Mouse (Mus musculus): ENCODE data around the gene C8a. TPM values are rescaled to one million over a fixed set of nuclear protein-coding genes. Genes with fewer than 3 reads are reported as not detected.

C8a gene
- polyA plus RNA-seq, 1 experiment from 2014 or later, result not detected

DNA sequence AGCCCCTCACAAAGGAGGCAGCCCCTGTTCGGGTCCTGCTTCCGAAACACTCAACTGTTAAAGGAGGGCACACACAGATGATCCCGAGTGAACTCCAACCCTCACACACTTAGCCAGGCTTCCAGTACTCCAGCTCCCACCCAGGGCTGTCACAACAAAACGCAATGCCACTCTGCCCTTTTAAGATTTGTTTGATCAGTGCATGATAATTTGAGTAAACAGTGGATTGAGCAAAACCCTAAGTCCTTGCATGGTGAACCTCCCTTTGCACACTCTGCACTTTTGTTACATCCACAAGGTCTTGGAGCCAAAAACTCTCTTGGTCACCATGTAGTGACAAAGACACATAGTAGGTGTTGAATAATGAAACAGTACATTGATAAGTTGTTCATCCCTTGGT, 72.1 kb downstream of the C8a start:
- Histone ChIP-seq H3K4me1 (no peaks in the 10 kb centered on the region), H3K4me3 (no peak overlapping the region), H3K36me3 (no peaks in the 10 kb centered on the region), H3K4me2 (replicated peaks) (no peak overlapping the region), H3K9ac (replicated peaks) (no peak overlapping the region), H3K27ac (replicated peaks) (no peak overlapping the region), H3K9me3 (no peaks in the 10 kb centered on the region), H3K27me3 (no peaks in the 10 kb centered on the region; the same call in 1 of the 2 replicates)
- ATAC-seq (ENCODE audit: low FRiP score, low read depth), result no peak
- WGBS, result 83% methylated on average over 4 of the region's 4 CpGs

DNA sequence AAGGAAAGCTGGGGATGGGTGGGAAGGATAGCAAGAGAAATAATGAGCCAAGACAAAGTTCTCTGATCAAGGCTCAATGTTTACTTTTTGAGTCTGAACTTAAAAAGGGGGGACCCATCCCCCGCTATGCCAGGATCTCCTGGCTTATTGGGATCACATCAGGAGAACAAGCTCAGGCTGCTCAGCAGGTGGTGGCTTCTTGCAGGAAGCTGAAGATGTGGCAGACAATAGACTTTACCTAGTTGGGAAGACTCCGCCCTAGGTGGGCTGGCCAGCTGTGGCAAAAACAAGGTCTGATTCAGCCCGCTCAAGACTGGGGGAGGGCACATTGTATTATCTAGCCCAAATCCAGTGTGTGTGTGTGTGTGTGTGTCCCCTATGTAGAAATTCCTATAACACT, 74.6 kb downstream of the C8a start:
- WGBS, result 88% methylated on average over 3 of the region's 3 CpGs
- no peak overlapping the region for H3K27ac ChIP-seq (replicated peaks)
- H3K4me3 ChIP-seq, result no peak overlapping the region
- H3K4me2 ChIP-seq (replicated peaks), result no peak overlapping the region
- no peaks in the 10 kb centered on the region for H3K9me3 ChIP-seq
- H3K36me3 ChIP-seq, result no peaks in the 10 kb centered on the region
- no peaks in the 10 kb centered on the region; the same call in 1 of the 2 replicates for H3K4me1 ChIP-seq
- no peaks in the 10 kb centered on the region; the same call in 1 of the 2 replicates for H3K27me3 ChIP-seq
- no peak overlapping the region for H3K9ac ChIP-seq (replicated peaks)
- no peak for ATAC-seq (ENCODE audit: low FRiP score, low read depth)

DNA sequence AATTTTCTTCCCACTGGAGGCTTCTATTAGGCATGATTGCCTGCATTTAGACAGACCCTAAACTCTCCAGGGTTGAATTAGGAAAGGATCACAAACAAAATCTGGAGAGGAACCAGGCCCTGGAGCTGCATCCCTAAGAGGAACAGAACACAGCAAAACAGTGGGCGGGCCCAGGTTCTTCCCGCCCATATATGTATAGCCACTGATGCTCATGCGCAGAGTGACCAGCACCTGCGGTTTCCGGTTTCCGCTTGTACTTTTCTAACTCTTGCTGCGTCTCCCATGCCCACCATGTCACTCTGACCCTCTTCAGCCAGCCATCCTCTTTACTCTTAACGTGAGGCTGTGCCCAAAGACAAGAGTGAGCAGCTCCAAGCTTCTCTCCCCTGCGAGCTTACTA, 77.2 kb downstream of the C8a start:
- 85% methylated on average over 9 of the region's 9 CpGs for WGBS
- no peaks in the 10 kb centered on the region for H3K36me3 ChIP-seq
- no peak overlapping the region for H3K4me3 ChIP-seq
- H3K4me1 ChIP-seq, result no peaks in the 10 kb centered on the region; the same call in 1 of the 2 replicates
- H3K27ac ChIP-seq (replicated peaks), result no peak overlapping the region
- no peaks in the 10 kb centered on the region for H3K9me3 ChIP-seq
- H3K4me2 ChIP-seq (replicated peaks), result no peak overlapping the region
- H3K27me3 ChIP-seq, result no peaks in the 10 kb centered on the region; the same call in 1 of the 2 replicates
- no peak for ATAC-seq (ENCODE audit: low FRiP score, low read depth)
- H3K9ac ChIP-seq (replicated peaks), result no peak overlapping the region

DNA sequence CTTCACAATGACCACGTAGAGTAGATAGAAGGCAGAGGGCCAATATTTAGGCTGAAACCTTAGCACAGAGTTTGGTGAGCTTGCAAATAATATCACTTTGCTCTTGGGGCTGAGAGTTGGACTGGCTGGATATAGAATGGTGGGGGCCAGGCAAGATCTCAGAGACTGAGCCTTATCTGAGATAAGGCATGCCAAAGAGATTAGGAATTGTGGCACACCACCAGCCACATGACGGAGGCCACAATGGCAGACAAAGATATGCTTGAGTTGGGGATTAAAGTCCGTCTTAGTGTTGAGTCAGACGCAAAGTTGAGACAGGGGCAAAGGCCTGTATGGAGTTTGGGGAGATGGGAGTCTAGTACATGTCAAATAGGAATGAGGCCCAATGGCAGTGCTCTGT, 84.1 kb downstream of the C8a start:
- Histone ChIP-seq H3K27ac (replicated peaks) (no peak overlapping the region), H3K4me2 (replicated peaks) (no peak overlapping the region), H3K36me3 (no peaks in the 10 kb centered on the region), H3K9ac (replicated peaks) (no peak overlapping the region), H3K4me3 (no peak overlapping the region), H3K9me3 (no peaks in the 10 kb centered on the region), H3K27me3 (no peaks in the 10 kb centered on the region), H3K4me1 (no peaks in the 10 kb centered on the region)
- ATAC-seq (ENCODE audit: low FRiP score, low read depth), result no peak
- WGBS, result 87% methylated on average over 4 of the region's 4 CpGs

DNA sequence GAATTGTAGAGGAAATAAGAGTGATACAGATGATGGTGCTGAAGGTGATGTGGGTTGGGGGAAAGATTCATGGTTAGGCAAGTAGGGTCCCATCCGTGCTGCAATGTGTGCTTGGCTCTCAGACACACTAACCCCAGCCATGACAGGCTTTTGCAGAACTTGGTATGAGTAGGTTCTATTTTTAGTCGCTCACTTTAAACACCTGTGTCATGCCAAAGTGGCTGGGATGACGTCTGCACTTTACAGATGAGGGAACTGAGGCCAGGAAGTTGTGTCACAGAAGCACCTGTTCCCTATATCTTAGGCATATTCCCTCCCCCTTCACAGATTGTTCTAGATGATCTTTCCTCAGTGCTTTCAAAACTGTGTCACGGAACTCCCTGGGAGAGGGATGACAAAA, 93.9 kb downstream of the C8a start:
- ATAC-seq (ENCODE audit: low FRiP score, low read depth), result no peak
- Histone ChIP-seq H3K27me3 (peaks cover 3% of the 10 kb centered on the region; the same call in 1 of the 2 replicates), H3K4me2 (replicated peaks) (no peak overlapping the region), H3K27ac (replicated peaks) (no peak overlapping the region), H3K4me3 (no peak overlapping the region), H3K9me3 (no peaks in the 10 kb centered on the region), H3K9ac (replicated peaks) (no peak overlapping the region), H3K4me1 (no peaks in the 10 kb centered on the region), H3K36me3 (no peaks in the 10 kb centered on the region)
- 86% methylated on average over 4 of the region's 4 CpGs for WGBS

DNA sequence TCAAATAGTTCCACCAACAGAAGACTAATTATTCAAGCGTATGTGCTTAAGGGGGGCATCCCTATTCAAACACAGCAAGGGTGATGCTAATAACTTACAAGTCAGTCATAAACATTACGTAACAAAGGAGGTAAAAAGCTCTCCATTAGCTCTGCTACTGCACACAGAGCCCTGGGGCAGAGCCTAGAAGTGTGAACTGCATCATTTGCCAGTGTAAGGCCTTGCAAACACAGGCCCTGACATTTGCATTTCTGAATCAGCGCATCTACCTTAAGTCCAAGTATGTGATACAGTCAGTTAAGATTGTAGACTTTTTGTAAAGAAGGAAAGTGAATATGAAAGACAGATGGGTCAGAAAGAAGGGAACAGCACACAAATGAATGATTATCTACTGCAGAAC, 94.8 kb downstream of the C8a start:
- no peaks in the 10 kb centered on the region for H3K4me1 ChIP-seq
- H3K4me2 ChIP-seq (replicated peaks), result no peak overlapping the region
- no peak overlapping the region for H3K4me3 ChIP-seq
- H3K9ac ChIP-seq (replicated peaks), result no peak overlapping the region
- H3K27me3 ChIP-seq, result peaks cover 3% of the 10 kb centered on the region; the same call in 1 of the 2 replicates
- H3K9me3 ChIP-seq, result no peaks in the 10 kb centered on the region
- no peaks in the 10 kb centered on the region for H3K36me3 ChIP-seq
- 85% methylated on average over 3 of the region's 3 CpGs for WGBS
- no peak for ATAC-seq (ENCODE audit: low FRiP score, low read depth)
- H3K27ac ChIP-seq (replicated peaks), result no peak overlapping the region

DNA sequence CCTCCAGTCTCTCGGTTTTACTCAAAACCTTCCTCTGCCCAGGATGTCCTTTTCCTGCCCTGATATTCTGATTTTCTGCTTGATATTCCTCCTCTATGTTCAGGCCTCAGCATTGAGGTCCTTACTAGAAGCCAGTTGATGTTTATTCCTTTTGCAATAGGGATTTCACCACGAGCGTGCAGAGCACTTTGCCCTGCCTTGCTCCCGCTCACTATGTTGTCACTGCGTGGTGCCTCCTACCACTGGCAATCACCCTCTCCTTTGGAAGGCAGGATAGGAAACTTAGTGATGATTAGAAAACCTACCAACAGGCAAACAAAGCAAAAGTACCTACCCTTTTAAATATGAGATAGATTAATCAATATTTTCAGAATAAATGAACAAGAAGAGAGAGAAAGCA, 96.7 kb downstream of the C8a start:
- Histone ChIP-seq H3K27me3 (peaks cover 3% of the 10 kb centered on the region; the same call in 1 of the 2 replicates), H3K9me3 (no peaks in the 10 kb centered on the region), H3K4me2 (replicated peaks) (no peak overlapping the region), H3K4me1 (0 out of 2 replicates have a peak, but pooled peaks cover 3% of the 10 kb centered on the region), H3K36me3 (no peaks in the 10 kb centered on the region), H3K27ac (replicated peaks) (no peak overlapping the region), H3K9ac (replicated peaks) (no peak overlapping the region), H3K4me3 (no peak overlapping the region)
- ATAC-seq (ENCODE audit: low FRiP score, low read depth), result no peak
- 79% methylated on average over 5 of the region's 5 CpGs for WGBS

DNA sequence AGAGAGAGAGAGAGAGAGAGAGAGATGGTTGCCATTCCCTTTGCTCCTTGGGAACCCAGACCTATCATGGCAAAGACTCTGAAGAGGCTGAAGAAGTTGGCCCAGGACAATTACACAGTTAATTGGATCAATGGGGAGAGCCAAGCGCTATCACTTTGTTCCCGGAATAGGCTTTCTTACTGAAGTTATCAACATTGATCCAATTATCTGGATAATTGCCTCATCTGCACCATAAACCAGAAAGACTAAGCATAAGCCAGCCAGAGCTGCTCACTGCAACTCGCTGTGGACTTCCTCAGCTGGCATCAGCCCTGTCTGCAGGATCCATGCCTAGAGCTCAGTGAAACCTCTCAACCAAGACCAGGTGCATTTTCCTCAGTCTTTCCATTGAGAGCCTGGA, 100.6 kb downstream of the C8a start:
- H3K36me3 ChIP-seq, result no peaks in the 10 kb centered on the region
- no peak overlapping the region for H3K4me2 ChIP-seq (replicated peaks)
- H3K4me3 ChIP-seq, result no peak overlapping the region
- H3K9ac ChIP-seq (replicated peaks), result no peak overlapping the region
- H3K27ac ChIP-seq (replicated peaks), result no peak overlapping the region
- H3K9me3 ChIP-seq, result no peaks in the 10 kb centered on the region
- no peak for ATAC-seq (ENCODE audit: low FRiP score, low read depth)
- 36% methylated on average over 3 of the region's 3 CpGs for WGBS
- H3K4me1 ChIP-seq, result 0 out of 2 replicates have a peak, but pooled peaks cover 3% of the 10 kb centered on the region
- peaks cover 3% of the 10 kb centered on the region; the same call in 1 of the 2 replicates for H3K27me3 ChIP-seq

DNA sequence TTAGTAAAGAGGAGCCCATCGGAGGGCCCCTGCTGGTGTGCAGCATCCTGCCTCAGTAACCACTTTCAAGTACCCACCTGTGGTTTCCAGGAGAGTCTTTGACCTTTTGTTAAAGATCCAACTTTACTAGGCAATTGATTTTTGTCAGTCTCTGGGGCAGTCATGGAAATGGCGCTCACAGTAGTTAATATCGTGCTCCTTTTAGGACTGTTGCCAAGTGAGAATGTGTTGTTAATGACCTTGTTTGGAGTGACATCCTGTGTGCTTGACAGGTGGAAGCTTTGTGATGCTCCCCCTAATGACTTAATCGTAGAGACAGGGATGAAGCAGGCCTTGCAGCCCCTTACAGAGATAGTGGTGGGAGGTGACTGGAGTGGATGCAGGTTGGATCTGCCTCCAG, 105.9 kb downstream of the C8a start:
- no peak for ATAC-seq (ENCODE audit: low FRiP score, low read depth)
- no peak overlapping the region for H3K9ac ChIP-seq (replicated peaks)
- H3K36me3 ChIP-seq, result no peaks in the 10 kb centered on the region
- no peak overlapping the region for H3K27ac ChIP-seq (replicated peaks)
- no peaks in the 10 kb centered on the region for H3K9me3 ChIP-seq
- no peak overlapping the region for H3K4me2 ChIP-seq (replicated peaks)
- H3K4me1 ChIP-seq, result 0 out of 2 replicates have a peak, but pooled peaks cover 6% of the 10 kb centered on the region
- no peak overlapping the region for H3K4me3 ChIP-seq
- WGBS, result 75% methylated on average over 4 of the region's 4 CpGs
- no peaks in the 10 kb centered on the region for H3K27me3 ChIP-seq

DNA sequence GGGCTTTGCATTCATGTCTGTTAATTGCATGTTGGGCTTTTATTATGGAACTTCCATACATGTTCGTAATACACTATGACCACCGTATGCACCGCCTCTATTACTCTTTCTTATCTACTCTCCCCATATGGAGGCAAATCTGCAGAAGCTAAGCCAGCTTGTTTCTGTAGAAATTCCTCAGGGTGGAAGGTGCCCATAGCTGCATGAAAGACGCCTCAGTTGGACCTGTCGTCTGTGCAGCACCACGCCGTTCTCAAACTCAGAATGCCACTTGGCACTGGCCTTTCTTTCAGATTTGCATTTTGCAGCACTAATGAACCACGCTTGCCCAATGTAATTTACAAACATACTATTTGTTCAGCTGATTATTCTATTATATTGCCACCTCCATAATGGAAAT, 106.6 kb downstream of the C8a start:
- Histone ChIP-seq H3K4me2 (replicated peaks) (no peak overlapping the region), H3K27me3 (no peaks in the 10 kb centered on the region), H3K4me1 (0 out of 2 replicates have a peak, but pooled peaks cover 6% of the 10 kb centered on the region), H3K27ac (replicated peaks) (no peak overlapping the region), H3K4me3 (no peak overlapping the region), H3K9ac (replicated peaks) (no peak overlapping the region), H3K9me3 (no peaks in the 10 kb centered on the region), H3K36me3 (no peaks in the 10 kb centered on the region)
- no peak for ATAC-seq (ENCODE audit: low FRiP score, low read depth)
- 86% methylated on average over 8 of the region's 8 CpGs for WGBS

DNA sequence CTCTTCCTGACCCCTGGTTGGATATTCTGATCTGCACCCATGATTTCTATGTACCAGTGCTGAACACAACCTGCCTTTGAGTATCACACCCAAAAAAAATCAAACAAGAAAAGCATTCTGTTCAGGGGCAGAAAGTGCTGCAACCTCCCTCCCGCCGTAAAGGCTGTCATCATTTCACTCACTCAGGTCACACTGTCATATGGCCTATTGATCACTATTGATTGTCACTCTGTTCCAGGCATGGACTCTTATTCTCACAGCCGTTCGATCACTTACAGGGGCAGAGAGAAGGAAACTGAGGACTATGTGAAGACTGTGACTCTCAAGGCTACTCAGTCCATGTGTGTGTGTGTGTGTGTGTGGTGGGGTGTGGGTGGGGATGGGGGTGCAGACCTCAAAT, 108.0 kb downstream of the C8a start:
- no peaks in the 10 kb centered on the region for H3K9me3 ChIP-seq
- no peak overlapping the region for H3K4me3 ChIP-seq
- H3K4me1 ChIP-seq, result 0 out of 2 replicates have a peak, but pooled peaks cover 6% of the 10 kb centered on the region
- H3K4me2 ChIP-seq (replicated peaks), result no peak overlapping the region
- WGBS, result 88% methylated on average over 4 of the region's 4 CpGs
- ATAC-seq (ENCODE audit: low FRiP score, low read depth), result no peak
- H3K27me3 ChIP-seq, result no peaks in the 10 kb centered on the region
- H3K9ac ChIP-seq (replicated peaks), result no peak overlapping the region
- H3K27ac ChIP-seq (replicated peaks), result no peak overlapping the region
- H3K36me3 ChIP-seq, result no peaks in the 10 kb centered on the region

DNA sequence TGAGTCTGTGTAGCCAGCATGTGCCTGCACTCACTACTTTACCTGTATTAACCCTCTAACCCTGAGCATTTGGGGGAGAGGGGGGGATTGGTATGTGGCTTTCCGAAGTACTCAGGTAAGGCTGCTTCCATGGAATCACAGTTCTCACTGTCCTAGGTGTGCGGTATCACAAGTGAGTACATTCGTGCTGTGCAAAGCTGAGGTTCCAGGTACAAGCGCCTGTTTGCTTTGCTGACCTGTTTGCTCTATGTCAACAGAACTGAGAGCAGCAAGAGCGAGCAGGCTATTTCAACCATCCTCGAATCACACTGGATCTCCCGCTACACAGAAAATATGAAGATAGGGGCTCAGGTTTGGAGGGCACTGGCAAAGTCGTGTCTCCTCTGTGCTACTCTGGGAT, 110.1 kb downstream of the C8a start, which contains the start of gene C8b:
C8b (plus strand) TSS at position 253 of the 400 bp plus-strand sequence.
- H3K9ac ChIP-seq (replicated peaks), result no peak within 1 kb of the TSS
- WGBS, result 94% methylated on average over 8 of the region's 8 CpGs
- H3K4me2 ChIP-seq (replicated peaks), result no peak within 1 kb of the TSS
- H3K9me3 ChIP-seq, result no peaks in the 10 kb centered on the region
- H3K27me3 ChIP-seq, result no peaks in the 10 kb centered on the region
- peaks cover 11% of the 10 kb centered on the region; the same call in 1 of the 2 replicates for H3K4me1 ChIP-seq
- no peak for ATAC-seq (ENCODE audit: low FRiP score, low read depth)
- H3K36me3 ChIP-seq, result no peaks in the 10 kb centered on the region
- H3K27ac ChIP-seq (replicated peaks), result no peak within 1 kb of the TSS
- H3K4me3 ChIP-seq, result no peak within 1 kb of the TSS

Measured in midbrain, embryonic 12.5 days (tissue).